In genomic region chr5:18228866-18229265, GRCm38 (mm10) we compare ENCODE assay signal across 30 mouse cellular contexts.
DNase-seq lines count a peak whose midpoint lies in the region; ATAC-seq and TF ChIP-seq lines count a peak whose summit lies in the region.
"Had no signal": no experiment of that assay in that cellular context is flagged by ENCODE, and none has a peak within 500 bp of the region (broad histone marks: within the 10 kb centered on the region; RNA-seq: fewer than 3 reads in every experiment).

No protein-coding gene starts in this region.

- 44% methylated on average over 7 of the region's 7 CpGs for WGBS in lung, adult 2 months
- 90% methylated on average over 7 of the region's 7 CpGs for WGBS in hindbrain, embryonic 10.5 days

- no peak overlapping the region for H3K27ac ChIP-seq in hindbrain, embryonic 10.5 days
- H3K27ac ChIP-seq: embryonic facial prominence, embryonic 13.5 days; gastrocnemius, adult 2 months; heart, embryonic 15.5 days; hindbrain, postnatal 0 days; limb, embryonic 12.5 days; midbrain, embryonic 10.5 days; stomach, embryonic 15.5 days had no signal

- no peak overlapping the region for H3K4me3 ChIP-seq in lung, adult 2 months (replicated peaks; ENCODE audit: extremely low read depth, low read depth, low read length)
- no peak overlapping the region for H3K4me3 ChIP-seq in hindbrain, embryonic 10.5 days
- H3K4me3 ChIP-seq: embryonic facial prominence, embryonic 13.5 days; erythroblast, embryonic 14.5 days; gastrocnemius, adult 2 months; heart, embryonic 15.5 days; limb, embryonic 12.5 days; midbrain, embryonic 10.5 days; stomach, embryonic 15.5 days had no signal

- peak; percentile 84 for DNase-seq in brain, adult 2 months (ENCODE audit: low read depth, low spot score)
- DNase-seq in frontal cortex, adult 2 months (ENCODE audit: extremely low spot score in 1 of 2, low spot score in 1 of 2): peak; percentile 59 to 65
- peak; percentile 25 to 49 for DNase-seq in left cerebral cortex, adult 9 months (ENCODE audit: low spot score in 2 of 2)
- peak; percentile 39 to 41 for DNase-seq in right cerebral cortex, adult 2 months (ENCODE audit: low spot score in 2 of 2)
- DNase-seq in urinary bladder, postnatal 10 days (ENCODE audit: low spot score): no peak
- DNase-seq in lung, adult 2 months: no peak
- DNase-seq in hindbrain, embryonic 10.5 days (ENCODE audit: low spot score): no peak
- DNase-seq: adrenal gland, adult 2 months; B cell, adult 2 months; embryo, embryonic 11 days; gastrocnemius, adult 2 months; heart, postnatal 4 days; liver, postnatal 0 days; lung, postnatal 10 days; thymus, adult 2 months; thymus, postnatal 4 days had no signal

- no peaks in the 10 kb centered on the region for H3K4me1 ChIP-seq in lung, adult 2 months (ENCODE audit: control insufficient read depth, insufficient read depth, low read length)
- H3K4me1 ChIP-seq in hindbrain, embryonic 10.5 days (replicated peaks): no peaks in the 10 kb centered on the region
- H3K4me1 ChIP-seq: embryonic facial prominence, embryonic 13.5 days; heart, embryonic 15.5 days; limb, embryonic 12.5 days; midbrain, embryonic 10.5 days; stomach, embryonic 15.5 days had no signal

- TF ChIP-seq POLR2A in lung, adult 2 months (IDR thresholded peaks at IDR 0.05; ENCODE audit: borderline replicate concordance, extremely low read depth, low read depth, low read length): no peak

- no peaks in the 10 kb centered on the region for H3K27me3 ChIP-seq in hindbrain, embryonic 10.5 days (ENCODE audit: insufficient read depth, poor library complexity, severe bottlenecking)
- H3K27me3 ChIP-seq: CH12.LX; embryonic facial prominence, embryonic 13.5 days; heart, embryonic 15.5 days; limb, embryonic 12.5 days; Patski; stomach, embryonic 15.5 days had no signal

- no peak for ATAC-seq in inflammation-experienced regulatory T-cells, adult 6 months
- ATAC-seq: forebrain, embryonic 14.5 days; hindbrain, postnatal 0 days; intestine, postnatal 0 days; liver, postnatal 0 days; midbrain, embryonic 16.5 days; Patski had no signal

- no peaks in the 10 kb centered on the region for H3K36me3 ChIP-seq in hindbrain, embryonic 10.5 days
- H3K36me3 ChIP-seq: embryonic facial prominence, embryonic 13.5 days; G1E; heart, embryonic 15.5 days; limb, embryonic 12.5 days; midbrain, embryonic 10.5 days; stomach, embryonic 15.5 days had no signal

- no peaks in the 10 kb centered on the region for H3K9me3 ChIP-seq in hindbrain, embryonic 10.5 days
- H3K9me3 ChIP-seq: embryonic facial prominence, embryonic 13.5 days; G1E; heart, embryonic 15.5 days; limb, embryonic 12.5 days; midbrain, embryonic 10.5 days; stomach, embryonic 15.5 days had no signal

- TF ChIP-seq CTCF in lung, adult 2 months (IDR thresholded peaks at IDR 0.05; ENCODE audit: insufficient read depth, low read length): no peak

Comparison
In these comparisons a context has a peak if more than half of its experiments do, and no peak if none do; other contexts are left out.
1. DNase-seq: peak in brain, adult 2 months (single experiment), frontal cortex, adult 2 months (2 of 2), left cerebral cortex, adult 9 months (2 of 2) and right cerebral cortex, adult 2 months (2 of 2); none in urinary bladder, postnatal 10 days (single experiment), lung, adult 2 months (single experiment) and hindbrain, embryonic 10.5 days (single experiment).